In genomic region chr8:34756916-34757315, GRCm38 (mm10) we compare ENCODE assay signal across 12 mouse cellular contexts.
"Had no signal": no experiment of that assay in that cellular context is flagged by ENCODE, and none has a peak within 500 bp of the region (broad histone marks: within the 10 kb centered on the region; RNA-seq: fewer than 3 reads in every experiment).

No protein-coding gene starts in this region.

- ATAC-seq: midbrain, embryonic 15.5 days had no signal

- DNase-seq: kidney, postnatal 10 days; kidney, postnatal 36 days; liver; liver, embryonic 13.5 days; lung, adult 2 months; lung, postnatal 14 days; lung, postnatal 4 days; right cerebral cortex, adult 18-20 months; right cerebral cortex, postnatal 14 days; spleen, adult 18-20 months; thymus, postnatal 36 days had no signal
